Mouse (Mus musculus): ENCODE data around the gene Slc2a3.
"Not testable (repeated sequence)": the region's sequence is repeated elsewhere in the genome, so short reads cannot be mapped to it uniquely, and the experiment has no call there.

Gene Slc2a3

DNA sequence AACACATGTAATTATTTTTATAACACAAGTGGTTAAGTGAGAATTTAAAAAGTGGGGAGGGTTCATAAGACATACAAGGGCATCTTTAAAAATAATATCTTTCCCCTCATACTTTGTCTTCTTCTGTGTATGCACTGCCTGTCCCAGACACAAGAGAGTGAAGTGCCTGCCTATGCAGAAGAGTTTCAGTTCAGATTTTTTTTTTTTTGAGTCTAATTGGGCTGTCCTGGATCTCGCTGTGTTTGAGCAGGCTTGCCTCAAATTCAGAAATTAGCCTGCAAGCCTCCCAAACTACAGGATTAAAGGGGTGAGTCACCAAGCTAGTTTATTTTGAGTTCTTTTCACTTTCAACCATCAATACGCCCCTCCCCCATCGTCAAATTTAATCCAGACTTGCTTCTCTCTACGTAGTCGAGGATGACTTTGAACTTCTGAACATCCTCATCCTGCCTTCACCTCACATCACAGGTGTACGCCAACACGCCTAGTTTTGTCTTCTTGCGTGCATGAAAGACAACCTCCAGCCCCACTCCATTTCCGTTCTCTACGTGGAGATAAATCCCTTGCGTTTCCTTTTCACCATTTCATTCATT lies 8.7 kb upstream of the Slc2a3 start:
- no peak for DNase-seq (ENCODE audit: low spot score in 2 of 2)

DNA sequence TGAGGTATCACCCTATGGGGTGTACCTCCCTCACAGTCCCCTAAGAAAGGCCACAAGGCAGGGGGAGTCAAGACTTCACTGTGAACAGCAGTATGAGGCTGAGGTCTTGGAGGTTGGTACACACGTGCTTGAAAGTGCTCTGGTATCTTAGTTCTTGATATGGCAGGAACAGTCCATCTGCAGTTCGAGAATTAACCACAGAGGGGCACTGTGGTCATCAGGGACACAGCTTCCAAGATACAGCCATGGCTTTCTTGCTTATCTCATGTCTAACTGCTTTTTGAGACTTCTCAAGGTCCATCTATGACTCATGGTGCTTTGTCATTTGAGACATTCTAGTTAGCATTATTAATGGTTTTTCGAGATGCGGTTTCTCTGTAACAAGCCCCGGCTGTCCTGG lies 3.0 kb upstream of the Slc2a3 start:
- peak; percentile 60 to 84 for DNase-seq (ENCODE audit: low spot score in 2 of 2)

DNA sequence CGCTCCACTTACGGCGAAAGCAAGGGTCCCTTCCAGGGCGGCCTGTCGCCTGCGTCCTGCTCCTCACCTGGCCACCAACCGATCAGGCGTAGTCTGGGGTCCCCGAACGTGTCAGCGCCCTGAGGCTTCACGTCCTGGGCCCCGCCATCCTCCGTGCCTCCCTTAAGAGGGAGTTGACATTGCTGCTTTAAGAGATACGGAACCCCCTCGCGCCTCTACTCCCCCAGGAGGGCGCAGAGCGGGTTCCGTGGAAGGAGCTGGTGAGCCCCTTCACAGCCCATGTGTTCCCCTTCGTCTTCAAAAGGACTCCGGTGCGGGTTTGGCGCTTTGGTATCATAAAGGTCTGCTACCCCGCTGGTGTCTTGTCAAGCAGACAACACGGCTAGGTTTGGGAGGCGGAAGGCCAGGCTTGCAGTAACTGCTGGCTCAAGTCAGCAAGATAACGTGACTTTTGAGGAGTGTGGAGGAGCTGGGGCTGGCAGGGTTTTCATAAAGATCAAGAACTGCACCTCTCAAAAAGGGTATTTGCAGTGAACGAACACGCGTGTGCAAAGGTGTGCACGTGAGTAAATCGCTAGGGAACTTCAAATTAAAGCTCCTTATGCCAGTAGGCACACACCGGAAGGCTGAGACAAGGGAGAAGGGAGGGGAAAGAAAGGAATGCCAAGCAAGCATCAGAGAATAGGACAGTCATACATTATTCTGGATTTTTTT lies 518 bp upstream of the Slc2a3 start:
- peak in 1 of 2 experiments; percentile 26 for DNase-seq (ENCODE audit: low spot score in 2 of 2)

DNA sequence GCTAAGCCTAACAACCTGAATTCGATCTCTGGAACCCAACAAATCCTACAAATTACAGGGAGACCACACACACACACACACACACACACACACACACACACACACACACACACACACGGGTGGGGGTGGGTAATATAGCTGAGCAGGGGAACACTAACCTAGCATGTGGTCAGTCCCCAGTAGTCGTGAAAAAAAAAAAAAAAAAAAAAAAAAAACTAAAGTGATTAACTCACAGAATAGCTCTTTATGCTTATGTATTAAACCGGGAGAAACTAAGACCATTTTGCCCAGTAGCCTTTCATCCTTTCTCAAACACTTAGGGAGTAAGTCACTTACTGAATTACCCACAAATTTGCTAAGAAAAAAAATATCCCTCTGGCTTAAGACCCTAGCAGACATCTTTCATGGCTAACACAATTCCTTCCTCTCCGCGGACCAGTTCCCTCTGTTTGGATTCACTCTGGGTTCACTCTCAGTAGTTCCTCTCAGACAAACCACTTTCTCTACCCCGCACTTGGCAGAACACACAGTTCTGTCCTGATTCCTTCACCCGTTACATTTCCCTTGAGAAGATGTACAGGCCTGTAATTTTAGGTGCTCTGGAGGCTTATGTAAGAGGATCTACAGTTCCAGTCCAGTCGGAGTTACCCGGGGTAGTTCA lies 670 bp downstream of the Slc2a3 start:
- no peak for DNase-seq (ENCODE audit: low spot score in 2 of 2)

DNA sequence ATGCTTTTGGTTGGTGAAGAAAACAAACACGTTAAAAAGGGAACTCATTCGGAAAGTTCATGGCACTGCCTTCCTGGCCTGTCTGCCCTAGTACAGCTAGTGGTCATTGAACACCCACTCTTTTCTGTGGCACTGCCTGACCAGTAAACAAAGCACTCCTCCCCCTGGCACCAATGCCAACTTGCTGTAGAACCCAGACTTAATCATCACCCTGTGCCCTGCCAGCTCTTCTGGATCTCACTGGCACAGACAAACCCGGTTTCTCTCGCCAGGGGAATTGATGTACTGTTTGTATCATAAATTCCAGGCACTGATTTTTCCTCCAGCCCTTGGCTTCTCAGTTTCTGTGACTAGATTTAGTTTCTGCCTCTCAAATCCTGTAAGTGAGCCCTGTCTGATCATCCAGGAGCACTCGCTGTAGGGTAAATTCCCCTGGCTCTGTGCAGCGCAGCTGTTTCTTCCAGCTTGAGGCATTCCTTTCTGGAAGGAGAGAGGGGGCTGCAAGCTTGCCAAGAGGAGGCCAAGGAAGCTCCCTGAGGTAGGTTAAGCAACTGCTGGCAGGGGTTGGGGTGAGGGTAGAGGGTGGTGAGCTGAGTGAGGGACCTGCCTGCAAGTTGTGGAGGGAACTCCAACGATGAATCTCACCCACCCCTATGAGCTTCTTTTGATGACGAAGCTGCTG lies 6.0 kb downstream of the Slc2a3 start:
- DNase-seq (ENCODE audit: low spot score in 2 of 2), result no peak

DNA sequence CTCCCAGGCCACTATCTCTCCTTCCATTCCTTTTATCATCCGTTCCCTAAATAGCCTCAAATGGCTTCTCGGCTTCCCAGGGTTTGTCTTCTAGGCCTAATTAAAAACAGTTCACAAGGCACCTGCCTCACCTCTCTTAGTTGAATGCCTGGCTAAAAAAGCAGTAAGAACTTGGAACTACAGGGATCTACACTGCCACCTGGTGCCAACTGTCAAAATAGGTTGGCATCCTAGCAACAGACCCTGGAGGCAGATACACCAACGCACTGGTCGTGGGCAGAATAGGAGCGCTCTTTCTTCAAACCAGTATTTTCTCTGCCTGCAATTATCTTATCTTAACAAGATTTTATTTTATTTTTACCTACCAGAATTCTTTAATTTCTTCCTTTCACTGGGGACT lies 15.2 kb downstream of the Slc2a3 start:
- no peak for DNase-seq (ENCODE audit: low spot score in 2 of 2)

DNA sequence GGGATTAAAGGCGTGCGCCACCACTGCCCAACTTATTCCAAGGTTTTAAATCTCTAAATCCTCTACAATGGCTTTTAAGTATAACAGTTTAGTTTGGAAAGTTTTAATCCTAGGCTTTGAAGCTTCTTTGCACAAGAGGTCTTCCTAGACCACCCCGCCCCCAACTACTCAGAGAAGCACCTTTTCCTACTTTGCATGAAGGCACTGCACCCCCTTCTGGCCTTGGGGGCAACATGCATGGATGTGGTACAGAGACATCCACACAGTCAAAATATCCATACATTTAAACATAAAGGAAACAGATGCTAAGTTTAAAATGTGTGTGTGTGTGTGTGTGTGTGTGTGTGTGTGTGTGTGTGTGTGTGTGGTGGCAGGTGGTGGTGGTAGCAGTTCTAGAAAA lies 16.6 kb downstream of the Slc2a3 start:
- DNase-seq (ENCODE audit: low spot score in 2 of 2), result no peak

DNA sequence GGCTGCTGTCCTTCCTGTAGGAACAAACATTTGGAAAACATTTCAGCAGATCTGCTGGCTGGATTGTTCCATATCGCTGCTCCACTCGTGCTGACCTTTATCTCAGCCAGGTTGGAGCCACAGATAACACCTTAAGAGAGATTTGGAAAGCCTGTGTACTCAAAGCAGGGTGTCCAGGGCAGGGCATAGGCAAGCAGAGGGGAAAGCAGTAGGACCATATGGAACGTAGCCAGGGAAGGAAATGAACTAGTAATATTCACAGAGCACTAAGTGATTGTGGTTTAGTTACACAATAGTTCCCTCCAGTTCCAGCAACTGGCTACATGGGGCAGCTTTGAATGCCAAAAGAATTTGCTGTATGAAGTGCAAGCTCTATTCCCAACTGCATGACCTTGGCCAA lies 19.3 kb downstream of the Slc2a3 start:
- DNase-seq (ENCODE audit: low spot score in 2 of 2), result no peak

DNA sequence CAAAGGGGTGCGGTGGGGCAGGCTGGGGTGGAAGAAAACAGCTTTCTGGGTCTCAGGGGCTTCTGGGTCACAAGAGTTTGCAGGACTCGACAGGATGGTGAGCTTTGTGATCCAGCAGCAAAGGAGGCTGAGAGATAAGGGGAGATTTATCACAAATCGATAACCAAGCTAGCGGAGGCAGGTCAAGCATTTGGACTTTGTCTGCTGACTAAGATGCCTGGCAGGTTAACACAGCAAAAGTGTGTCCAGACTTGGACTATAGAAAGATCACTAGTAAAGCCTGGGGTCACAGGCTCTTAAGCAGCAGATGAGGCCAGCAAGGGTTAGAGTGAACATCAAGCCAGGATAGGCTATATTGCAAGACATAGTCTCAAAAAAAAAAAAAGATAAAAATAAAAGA lies 20.3 kb downstream of the Slc2a3 start:
- no peak for DNase-seq (ENCODE audit: low spot score in 2 of 2)

DNA sequence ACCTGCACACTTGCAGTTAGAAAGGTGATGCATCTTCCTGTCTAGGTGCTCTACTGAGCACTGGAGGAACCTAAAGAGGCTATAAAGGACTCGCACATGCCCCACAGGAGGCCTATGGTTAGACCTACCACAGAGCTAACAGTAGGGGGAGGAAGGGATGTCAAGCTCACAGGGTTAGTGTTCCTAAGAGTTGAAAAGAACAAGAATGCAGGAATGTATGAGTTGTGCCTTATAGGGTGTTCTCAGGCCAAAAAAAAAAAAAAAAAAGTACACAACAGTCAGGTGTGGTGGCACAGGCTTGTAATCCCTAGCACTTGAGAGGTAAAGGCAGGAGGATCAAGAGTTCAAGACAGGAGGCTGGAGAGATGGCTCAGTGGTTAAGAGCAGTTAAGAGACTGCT lies 21.5 kb downstream of the Slc2a3 start:
- no peak for DNase-seq (ENCODE audit: low spot score in 2 of 2)

DNA sequence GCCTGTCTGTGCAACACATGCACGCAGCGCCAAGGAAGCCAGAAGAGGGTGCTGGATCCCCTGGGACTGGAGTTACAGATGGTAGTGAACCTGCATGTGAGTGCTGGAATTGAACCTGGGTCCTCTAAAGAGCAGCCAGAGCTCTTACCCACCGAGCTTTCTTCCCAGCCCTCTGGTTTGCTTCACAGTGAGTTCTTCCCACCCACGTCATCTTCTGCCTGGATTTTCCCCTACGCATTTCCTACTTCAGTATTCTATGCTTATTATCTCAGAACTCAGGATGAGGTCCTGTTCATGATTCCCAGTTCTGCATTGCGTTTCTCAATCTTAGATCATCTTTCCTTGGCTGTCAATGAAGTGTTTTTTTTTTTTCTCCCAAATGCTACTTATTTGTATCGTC lies 25.4 kb downstream of the Slc2a3 start:
- no peak for DNase-seq (ENCODE audit: low spot score in 2 of 2)

DNA sequence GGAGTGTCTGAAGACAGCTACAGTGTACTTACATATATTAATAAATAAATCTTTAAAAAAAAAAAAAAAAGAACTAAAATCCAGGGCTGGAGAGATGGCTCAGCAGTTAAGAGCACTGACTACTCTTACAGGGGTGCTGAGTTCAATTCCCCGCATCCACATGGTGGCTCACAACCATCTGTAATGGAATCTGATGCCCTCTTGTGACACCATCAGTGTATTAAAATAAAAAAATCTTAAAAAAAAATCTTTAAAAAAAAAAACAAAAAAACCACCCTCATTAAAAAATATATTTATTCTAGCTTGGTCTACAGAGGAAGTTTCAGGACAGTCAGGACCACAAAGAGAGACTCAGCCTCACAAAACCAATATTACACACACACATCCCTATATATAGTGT lies 27.1 kb downstream of the Slc2a3 start:
- DNase-seq (ENCODE audit: low spot score in 2 of 2), result no peak

DNA sequence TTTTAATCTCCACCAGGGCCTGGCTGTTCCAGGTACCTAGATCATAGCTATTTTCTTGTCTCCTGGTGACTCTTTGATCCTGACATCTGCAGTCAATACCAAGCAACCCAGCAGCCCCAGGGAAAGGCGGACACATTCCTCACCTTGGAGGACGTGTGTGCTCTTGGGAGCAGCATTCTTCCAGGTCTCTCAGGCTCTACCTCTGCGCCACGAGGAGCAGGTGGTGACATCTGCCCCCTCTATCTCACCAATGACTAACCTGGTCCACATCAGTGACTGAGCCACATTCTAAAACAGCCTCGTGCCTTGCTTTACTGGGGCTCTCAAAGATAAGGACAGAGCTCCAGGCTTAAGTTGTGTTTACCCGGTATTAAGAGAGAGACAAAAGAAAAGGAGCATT lies 28.7 kb downstream of the Slc2a3 start:
- no peak for DNase-seq (ENCODE audit: low spot score in 2 of 2)

DNA sequence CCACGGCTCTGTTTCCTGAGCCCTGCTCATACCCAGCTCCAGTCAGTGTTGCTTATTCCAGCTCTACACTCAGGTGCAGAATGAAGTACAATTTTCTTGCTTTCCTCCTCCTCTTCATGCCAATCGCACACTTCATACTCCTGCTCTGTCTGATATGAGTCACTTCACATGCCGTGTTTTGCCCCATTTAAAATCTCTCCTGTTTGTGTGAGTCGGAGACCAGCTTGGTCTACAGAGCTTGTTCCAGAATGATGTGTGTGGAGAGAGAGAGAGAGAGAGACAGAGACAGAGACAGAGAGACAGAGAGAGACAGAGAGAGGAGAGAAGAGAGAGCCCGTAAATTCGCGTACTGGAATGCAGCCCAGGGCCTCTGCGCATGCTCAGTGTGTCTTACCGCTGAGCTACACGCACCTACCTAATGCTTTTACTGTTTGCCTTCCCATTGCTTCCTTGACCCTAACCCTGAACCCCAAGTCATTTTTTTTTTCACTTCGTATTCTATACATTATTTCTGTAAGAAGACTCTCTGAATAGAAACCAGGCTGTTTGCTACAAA lies 30.6 kb downstream of the Slc2a3 start:
- DNase-seq (ENCODE audit: low spot score in 2 of 2), result no peak

DNA sequence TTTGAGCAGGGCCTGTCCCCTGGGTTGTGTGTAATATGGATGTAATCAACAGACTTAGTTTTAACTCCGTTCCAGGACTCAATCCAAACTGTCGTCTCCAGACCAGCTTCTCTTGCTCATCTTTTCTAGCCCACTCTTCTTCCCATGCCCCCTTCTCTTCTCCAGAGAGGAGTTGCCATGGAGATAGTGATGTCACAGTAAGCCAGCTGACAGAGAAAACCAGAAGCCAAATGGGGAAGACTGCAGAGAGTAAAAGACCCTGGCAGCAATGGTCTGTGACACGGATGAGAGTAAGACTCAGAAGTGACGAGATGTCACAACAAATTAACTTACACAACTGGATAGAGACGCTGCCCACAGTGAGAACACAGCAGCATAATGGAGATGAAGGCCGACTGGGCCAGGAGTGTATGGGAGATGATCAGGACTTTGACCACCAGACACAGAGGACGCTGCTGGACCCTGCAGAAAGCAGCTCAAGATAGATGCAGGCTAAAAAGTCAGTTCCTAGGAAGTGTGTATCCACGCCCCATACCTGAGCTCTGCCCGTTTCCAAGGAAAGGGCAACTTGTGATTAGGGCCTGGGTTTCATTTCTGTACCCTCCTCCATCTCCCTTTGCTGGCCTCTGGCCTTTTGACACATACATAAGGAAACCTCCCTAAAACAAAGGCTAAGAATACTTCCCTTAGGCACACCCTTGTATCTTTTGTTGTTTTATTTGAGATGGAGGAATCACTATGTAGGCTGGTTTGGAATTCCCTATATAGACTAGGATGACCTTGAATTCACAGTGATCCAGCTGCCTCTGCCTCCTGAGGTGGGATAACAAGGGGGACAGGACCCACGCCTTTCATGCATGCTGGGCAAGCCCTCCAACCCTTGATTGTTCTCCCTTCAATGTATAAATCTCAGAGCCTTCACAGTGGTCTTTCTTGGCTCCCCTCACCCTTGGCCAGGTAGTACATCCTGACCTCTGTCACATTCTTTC lies 31.4 kb downstream of the Slc2a3 start:
- DNase-seq (ENCODE audit: low spot score in 2 of 2), result no peak

DNA sequence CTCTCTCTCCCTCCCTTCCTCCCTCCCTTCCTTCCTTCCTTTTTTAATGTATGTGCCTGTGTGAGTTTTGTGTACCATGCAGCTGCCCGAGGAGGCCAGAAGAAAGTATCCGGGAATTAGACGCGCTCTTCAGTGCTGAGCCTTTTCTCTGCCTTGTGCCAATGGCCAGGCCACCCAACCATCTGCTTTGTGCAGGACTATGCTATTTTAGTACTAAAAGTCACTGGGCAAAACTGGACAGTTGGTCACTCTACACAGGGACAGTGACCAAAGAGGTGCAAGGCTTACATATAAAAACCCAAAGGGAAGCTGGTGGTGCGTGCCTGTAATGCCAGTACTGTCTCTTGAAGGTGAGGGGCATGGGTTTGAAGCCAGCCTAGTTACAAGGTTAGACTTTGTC lies 33.2 kb downstream of the Slc2a3 start:
- no peak for DNase-seq (ENCODE audit: low spot score in 2 of 2)

DNA sequence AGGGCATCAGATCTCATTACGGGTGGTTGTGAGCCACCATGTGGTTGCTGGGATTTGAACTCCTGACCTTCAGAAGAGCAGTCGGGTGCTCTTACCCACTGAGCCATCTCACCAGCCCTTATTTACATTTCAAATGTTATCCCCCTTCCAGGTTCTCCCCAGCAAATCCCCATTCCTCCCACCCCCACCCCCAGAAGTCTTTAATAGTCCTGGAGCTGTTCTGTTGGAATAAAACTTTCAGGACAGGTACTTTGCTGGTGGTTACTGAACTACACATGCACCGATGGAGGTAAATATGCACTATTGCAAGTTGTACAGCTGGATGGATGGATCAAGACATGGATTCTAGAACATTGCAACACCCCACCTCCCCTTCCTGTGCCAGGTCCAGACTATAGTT lies 34.4 kb downstream of the Slc2a3 start:
- DNase-seq (ENCODE audit: low spot score in 2 of 2), result not testable (repeated sequence)

DNA sequence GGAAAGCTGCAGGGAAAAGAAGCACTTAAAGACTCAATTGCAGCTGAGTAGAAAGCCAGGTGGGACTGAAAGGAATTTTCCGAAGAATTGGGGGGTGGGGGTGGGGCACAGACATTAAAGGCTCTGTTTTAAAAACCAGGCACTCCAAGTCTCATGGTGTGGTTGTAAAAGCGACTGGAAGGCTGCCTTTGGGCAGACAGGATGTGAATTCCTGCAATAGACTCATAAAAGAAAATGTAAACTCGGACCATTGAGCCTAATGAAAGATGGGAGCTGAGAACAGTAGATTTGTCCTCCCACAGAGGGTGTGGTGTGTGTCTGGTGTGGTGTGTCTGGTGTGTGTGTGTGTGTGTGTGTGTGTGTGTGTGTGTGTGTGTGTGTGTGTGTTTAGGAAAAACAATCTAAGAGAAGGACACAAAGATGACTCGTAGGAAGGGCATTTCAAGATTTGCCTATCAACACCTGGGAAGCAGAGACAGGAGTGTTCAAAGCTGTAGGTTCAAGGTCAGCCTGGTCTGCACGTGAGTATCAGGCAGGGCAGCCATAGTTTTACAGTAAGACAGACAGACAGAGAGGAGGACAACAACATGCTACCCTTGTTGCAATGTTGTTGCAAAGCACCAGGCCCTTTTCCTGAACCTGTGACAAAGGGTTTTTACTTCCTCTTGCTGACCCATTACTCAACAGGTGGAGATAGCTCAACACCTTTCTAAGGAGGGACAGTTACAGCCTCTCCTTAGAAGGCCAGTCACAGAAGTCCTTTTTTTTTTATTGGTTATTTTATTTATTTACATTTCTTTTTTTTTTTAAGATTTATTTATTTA lies 35.1 kb downstream of the Slc2a3 start:
- no peak for DNase-seq (ENCODE audit: low spot score in 2 of 2)

DNA sequence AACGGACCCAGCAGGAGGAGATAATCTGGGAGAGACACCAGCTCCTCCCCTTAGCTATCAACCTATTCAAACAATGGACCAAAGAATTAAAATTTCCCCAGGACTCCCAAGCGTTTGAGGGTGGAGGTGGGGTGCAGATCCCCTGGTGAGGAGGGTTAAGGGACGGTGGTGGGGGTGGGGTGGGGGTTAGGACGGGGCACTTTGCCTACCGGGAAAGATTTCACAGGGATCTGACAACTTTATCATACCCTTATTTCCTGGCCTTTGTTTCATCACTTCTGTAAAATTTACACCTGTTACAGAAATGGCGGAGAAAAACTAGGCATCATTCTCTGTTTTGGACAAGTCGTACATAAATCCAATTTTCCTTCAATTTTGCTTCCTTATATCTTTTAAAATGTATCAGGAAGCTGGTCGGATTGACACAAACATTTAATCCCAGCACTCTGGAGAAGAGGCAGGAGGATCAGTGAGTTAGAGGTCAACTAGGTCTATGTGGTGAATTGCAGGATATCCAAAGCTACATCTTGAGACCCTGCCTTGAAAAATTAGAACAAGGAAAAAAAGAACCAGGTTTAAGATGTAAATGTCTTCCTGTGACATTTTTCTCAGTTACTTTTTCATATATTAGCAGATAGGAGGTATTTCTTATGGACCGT lies 36.0 kb downstream of the Slc2a3 start:
- no peak for DNase-seq (ENCODE audit: low spot score in 2 of 2)
